Mouse (Mus musculus) v-Abl transformed pro-B cells (cell line): ENCODE results near the gene Pf4.

Experiments used
- in situ Hi-C, 2 experiments: fragments of 400-800 bp; cut with MboI; formaldehyde crosslinking; loops; one replicate each; pipeline ENCODE4 v1.15.1; 2025; ENCODE audit not compliant: unreplicated experiment in 2 of 2

The Pf4 gene

GRCm38 (mm10) chr5:90771880-90772653, at the start of gene Pf4:
Gene Pf4 (plus strand): TSS chr5:90772435.
- in situ Hi-C loops = loop anchor here in 1 of 2 experiments (25.0 kb wide), 2 partner anchors 560 to 1340 kb away; partner anchors contain the start of gene Cox18

- in situ Hi-C loops = no loop called here
Observed at GRCm38 (mm10) chr5:90722656-90723055, 49.6 kb upstream of the Pf4 start.

GRCm38 (mm10) chr5:90728254-90728653, 44.0 kb upstream of the Pf4 start:
- in situ Hi-C loops = no loop called here

- in situ Hi-C loops = no loop called here
Observed at GRCm38 (mm10) chr5:90731480-90731879, 40.8 kb upstream of the Pf4 start.

GRCm38 (mm10) chr5:90742029-90742428, 30.2 kb upstream of the Pf4 start:
- in situ Hi-C loops = no loop called here

GRCm38 (mm10) chr5:90753934-90754333, 18.3 kb upstream of the Pf4 start:
- in situ Hi-C loops = loop anchor here in 1 of 2 experiments (25.0 kb wide), 2 partner anchors 542 to 1358 kb away; partner anchors contain the start of gene Cox18

- in situ Hi-C loops = loop anchor here in 1 of 2 experiments (25.0 kb wide), 2 partner anchors 546 to 1354 kb away; partner anchors contain the start of gene Cox18
Observed at GRCm38 (mm10) chr5:90758020-90758605, 14.1 kb upstream of the Pf4 start.

GRCm38 (mm10) chr5:90759077-90760065, 12.9 kb upstream of the Pf4 start, which contains the start of gene Cxcl5:
Gene Cxcl5 (plus strand): TSS chr5:90759360.
- in situ Hi-C loops = loop anchor here in 1 of 2 experiments (25.0 kb wide), 2 partner anchors 547 to 1353 kb away; partner anchors contain the start of gene Cox18

- in situ Hi-C loops = loop anchor here in 1 of 2 experiments (25.0 kb wide), 2 partner anchors 548 to 1352 kb away; partner anchors contain the start of gene Cox18
Observed at GRCm38 (mm10) chr5:90760303-90760702, 11.9 kb upstream of the Pf4 start.

GRCm38 (mm10) chr5:90760844-90761243, 11.4 kb upstream of the Pf4 start:
- in situ Hi-C loops = loop anchor here in 1 of 2 experiments (25.0 kb wide), 2 partner anchors 549 to 1351 kb away; partner anchors contain the start of gene Cox18

- in situ Hi-C loops = loop anchor here in 1 of 2 experiments (25.0 kb wide), 2 partner anchors 550 to 1350 kb away; partner anchors contain the start of gene Cox18
Observed at GRCm38 (mm10) chr5:90761834-90762233, 10.4 kb upstream of the Pf4 start.

GRCm38 (mm10) chr5:90763912-90764665, 8.1 kb upstream of the Pf4 start:
- in situ Hi-C loops = loop anchor here in 1 of 2 experiments (25.0 kb wide), 2 partner anchors 552 to 1348 kb away; partner anchors contain the start of gene Cox18

- in situ Hi-C loops = loop anchor here in 1 of 2 experiments (25.0 kb wide), 2 partner anchors 554 to 1346 kb away; partner anchors contain the start of gene Cox18
Observed at GRCm38 (mm10) chr5:90765821-90766606, 6.2 kb upstream of the Pf4 start.

- in situ Hi-C loops = loop anchor here in 1 of 2 experiments (25.0 kb wide), 2 partner anchors 556 to 1344 kb away; partner anchors contain the start of gene Cox18
Observed at GRCm38 (mm10) chr5:90768218-90768617, 4.0 kb upstream of the Pf4 start, which contains the start of gene Ppbp. Gene Ppbp (plus strand): TSS chr5:90768518.

GRCm38 (mm10) chr5:90771369-90771768, 866 bp upstream of the Pf4 start:
- in situ Hi-C loops = loop anchor here in 1 of 2 experiments (25.0 kb wide), 2 partner anchors 559 to 1341 kb away; partner anchors contain the start of gene Cox18

GRCm38 (mm10) chr5:90775562-90775961, 3.3 kb downstream of the Pf4 start:
- in situ Hi-C loops = no loop called here

GRCm38 (mm10) chr5:90777621-90778020, 5.4 kb downstream of the Pf4 start:
- in situ Hi-C loops = no loop called here

GRCm38 (mm10) chr5:90778856-90779255, 6.6 kb downstream of the Pf4 start:
- in situ Hi-C loops = no loop called here
